Mouse (Mus musculus): ENCODE results near the gene Sgsh.

DNA sequence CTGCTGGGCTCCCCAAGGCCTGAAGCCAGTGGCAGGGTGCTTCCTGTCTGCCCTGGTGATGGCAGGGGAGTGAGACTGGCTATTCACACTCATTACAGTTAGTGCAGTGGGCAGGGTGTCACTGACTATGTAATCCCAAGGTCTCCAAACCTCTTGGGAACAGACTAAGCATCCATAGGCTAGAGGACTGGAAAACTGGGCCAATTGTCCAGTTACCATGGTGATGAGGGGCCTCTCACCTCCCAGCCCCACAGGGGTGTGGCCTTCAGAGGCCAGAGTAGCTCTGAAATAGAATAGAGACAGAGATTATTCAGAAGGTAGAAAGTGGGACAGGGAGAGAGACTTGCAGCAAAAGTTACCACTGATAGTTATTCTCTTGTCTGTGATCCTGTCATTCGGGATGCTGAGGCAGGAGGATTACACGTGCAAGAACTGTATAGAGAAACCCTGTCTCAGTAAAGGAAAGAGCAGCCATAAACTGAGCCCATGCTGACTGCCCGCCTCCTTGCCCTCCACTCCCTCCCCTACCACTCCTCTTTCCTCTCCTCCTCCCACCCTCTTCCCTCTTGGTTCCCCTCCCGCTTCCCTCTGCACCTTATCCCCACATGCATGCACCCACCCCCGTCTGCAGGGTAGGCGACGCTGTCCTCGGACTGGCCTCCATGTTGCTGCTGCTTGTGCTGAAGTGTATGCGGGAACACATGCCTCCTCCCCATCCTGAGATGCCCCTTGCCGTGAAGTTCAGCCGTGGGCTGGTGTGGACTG, 7.6 kb upstream of the Sgsh start:
- TF ChIP-seq SIN3A (IDR thresholded peaks at IDR 0.05; ENCODE audit: low read length): no peak
- no peak for TF ChIP-seq CTCF (IDR thresholded peaks at IDR 0.05 in 2 of 3, conservative IDR thresholded peaks at IDR 0.05 in 1 of 3; ENCODE audit: control insufficient read depth in 1 of 3, insufficient read depth in 1 of 3, low read depth in 2 of 3, low read length in 3 of 3, poor library complexity in 1 of 3, severe bottlenecking in 1 of 3)
- no peak for TF ChIP-seq ZMIZ1 (IDR thresholded peaks at IDR 0.05; ENCODE audit: low read depth, low read length)
- no peak for TF ChIP-seq HCFC1 (IDR thresholded peaks at IDR 0.05; ENCODE audit: low read depth, low read length)
- TF ChIP-seq TAL1 (IDR thresholded peaks at IDR 0.05; ENCODE audit: low read length): no peak
- TF ChIP-seq ZNF384 (IDR thresholded peaks at IDR 0.05; ENCODE audit: low read depth, low read length): no peak
- no peak for TF ChIP-seq CHD1 (IDR thresholded peaks at IDR 0.05; ENCODE audit: low read depth, low read length)
- no peak for TF ChIP-seq NELFE (IDR thresholded peaks at IDR 0.05; ENCODE audit: low read depth, low read length)
- no peak for TF ChIP-seq CHD2 (IDR thresholded peaks at IDR 0.05; ENCODE audit: low read length)
- TF ChIP-seq MAZ (IDR thresholded peaks at IDR 0.05; ENCODE audit: low read depth, low read length): no peak
- no peak for TF ChIP-seq POLR2A (IDR thresholded peaks at IDR 0.05; ENCODE audit: control insufficient read depth in 1 of 2, insufficient read depth in 1 of 2, low read depth in 1 of 2, low read length in 2 of 2, poor library complexity in 1 of 2)
- TF ChIP-seq GABPA (IDR thresholded peaks at IDR 0.05; ENCODE audit: low read depth, low read length): no peak
